Mouse (Mus musculus) forebrain, embryonic 14.5 days (tissue): ENCODE measurements around the gene Lcor. TPM values are rescaled to one million over a fixed set of nuclear protein-coding genes. Genes with fewer than 3 reads are reported as not detected.

Experiments
- ATAC-seq: fragments of 200-750 bp; cut with Nextera tagmentation; 2 replicates; pipeline ENCODE4 v1.8.0; 2017; ENCODE audit warnings: mild to moderate bottlenecking, moderate library complexity
- DNase-seq: peaks from one replicate; pipeline ENCODE4 v3.0.0-alpha.2; 2015; ENCODE audit warnings: low spot score
- H3K27ac ChIP-seq: fragments of 300-500 bp; sonication (generic); 2 replicates; pipeline ENCODE4 v1.5.1; 2014; ENCODE audit warnings: low read depth, mild to moderate bottlenecking, control low read depth, low read length, moderate library complexity
- H3K27me3 ChIP-seq: fragments of 300-500 bp; sonication (generic); replicated peaks from 2 replicates; pipeline ENCODE4 v1.6.1; 2014; ENCODE audit warnings: low read length, control low read depth, mixed read lengths; ENCODE audit not compliant: control insufficient read depth, insufficient read depth
- H3K36me3 ChIP-seq: fragments of 300-500 bp; sonication (generic); 2 replicates; pipeline ENCODE4 v1.6.1; 2014; ENCODE audit warnings: low read length, control low read depth; ENCODE audit not compliant: control insufficient read depth, insufficient read depth
- H3K4me1 ChIP-seq: fragments of 300-500 bp; sonication (generic); 2 replicates; pipeline ENCODE4 v1.6.1; 2014; ENCODE audit warnings: antibody characterized with exemption, low read length, control low read depth; ENCODE audit not compliant: control insufficient read depth, insufficient read depth
- H3K4me2 ChIP-seq: fragments of 300-500 bp; sonication (generic); 2 replicates; pipeline ENCODE4 v1.6.1; 2014; ENCODE audit warnings: mild to moderate bottlenecking, control low read depth, low read length
- H3K4me3 ChIP-seq: fragments of 300-500 bp; sonication (generic); 2 replicates; pipeline ENCODE4 v1.5.1; 2014; ENCODE audit warnings: low read depth, low read length, control low read depth
- H3K9ac ChIP-seq: fragments of 300-500 bp; sonication (generic); 2 replicates; pipeline ENCODE4 v1.6.1; 2014; ENCODE audit warnings: mild to moderate bottlenecking, low read length, control low read depth, moderate library complexity
- H3K9me3 ChIP-seq: fragments of 300-500 bp; sonication (generic); replicated peaks from 2 replicates; pipeline ENCODE4 v1.6.1; 2016; ENCODE audit warnings: low read length, control low read depth, mixed read lengths; ENCODE audit not compliant: control insufficient read depth
- WGBS: fragments of 180-500 bp; shearing (Covaris S2); extraction: QIAGEN DNeasy Blood & Tissue Kit; methylation state at CpG from one replicate; pipeline ENCODE4 v1.1.7; 2014; 5-methylcytosine and 5-hydroxymethylcytosine counted together
- polyA plus RNA-seq: library from polyadenylated mRNA; unstranded; fragments of >200 nt; fragmentation: Nextera tagmentation; extraction: Ambion mirVana; gene quantifications from 2 replicates; pipeline ENCODE4 v1.2.1, GENCODE M21; 2014

The Lcor gene
- polyA plus RNA-seq, 1 experiment from 2014 or later: 16.8 TPM

DNA sequence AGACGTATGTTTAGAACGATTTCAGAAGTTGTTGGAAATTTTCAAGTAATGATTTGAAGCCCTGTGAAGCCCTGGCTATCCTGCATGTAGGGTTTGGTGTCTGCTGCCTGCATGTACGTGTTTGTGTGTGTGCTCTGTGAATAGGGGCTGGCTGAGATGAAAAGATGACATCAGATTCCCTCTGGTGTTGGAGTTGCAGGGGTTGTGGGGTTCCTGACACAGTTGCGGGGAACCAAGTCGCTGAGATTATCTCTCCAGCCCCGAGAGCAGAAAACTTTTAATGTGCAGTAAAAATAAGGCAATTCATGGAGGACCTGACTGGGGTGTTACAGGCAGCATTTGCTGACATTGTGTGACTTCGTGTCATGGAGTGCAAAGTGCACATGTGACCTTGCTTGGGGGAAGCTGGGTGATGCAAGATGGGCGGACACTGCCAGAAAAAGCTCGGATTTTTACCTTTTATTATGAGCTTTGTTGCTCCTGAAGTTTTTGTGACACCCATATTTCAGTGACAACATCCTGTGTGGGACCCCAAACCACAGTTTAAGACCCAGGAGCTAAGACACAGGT is 20.2 kb upstream of the Lcor start:
- no peaks in the 10 kb centered on the region for H3K27me3 ChIP-seq
- ATAC-seq: no peak

DNA sequence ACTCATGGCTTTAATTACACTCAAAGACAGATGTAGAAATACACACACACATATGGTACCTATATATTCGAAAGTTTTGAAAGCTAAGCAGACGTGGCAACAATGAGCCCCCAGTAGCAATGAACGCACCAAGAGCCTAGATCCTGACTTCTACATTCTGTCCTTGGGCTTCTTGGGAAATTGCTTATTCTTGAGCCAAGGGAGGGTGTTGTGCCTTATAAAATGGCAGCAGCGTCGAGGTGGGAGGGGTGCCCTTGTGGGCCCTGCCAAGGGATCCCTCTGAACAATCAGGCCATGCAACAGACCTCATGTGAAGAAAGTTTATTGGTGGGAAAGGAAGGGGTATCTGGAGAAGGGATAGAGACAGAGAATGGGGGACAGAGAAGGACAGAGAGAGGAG is 18.6 kb upstream of the Lcor start:
- Histone ChIP-seq H3K27me3 (no peaks in the 10 kb centered on the region), H3K27ac (no peak overlapping the region), H3K9ac (no peak overlapping the region), H3K4me2 (no peak overlapping the region), H3K4me3 (no peak overlapping the region), H3K9me3 (no peaks in the 10 kb centered on the region), H3K36me3 (no peaks in the 10 kb centered on the region), H3K4me1 (no peaks in the 10 kb centered on the region)
- WGBS: 89% methylated on average over 5 of the region's 5 CpGs
- ATAC-seq (no peak), DNase-seq (no peak)

More for the DNA sequence above, 20.2 kb upstream of the Lcor start:
- Histone ChIP-seq H3K4me1 (no peaks in the 10 kb centered on the region), H3K27ac (no peak overlapping the region), H3K36me3 (no peaks in the 10 kb centered on the region), H3K9me3 (no peaks in the 10 kb centered on the region), H3K9ac (no peak overlapping the region), H3K4me2 (no peak overlapping the region), H3K4me3 (no peak overlapping the region)
- 81% methylated on average over 9 of the region's 9 CpGs for WGBS
- no peak for DNase-seq

DNA sequence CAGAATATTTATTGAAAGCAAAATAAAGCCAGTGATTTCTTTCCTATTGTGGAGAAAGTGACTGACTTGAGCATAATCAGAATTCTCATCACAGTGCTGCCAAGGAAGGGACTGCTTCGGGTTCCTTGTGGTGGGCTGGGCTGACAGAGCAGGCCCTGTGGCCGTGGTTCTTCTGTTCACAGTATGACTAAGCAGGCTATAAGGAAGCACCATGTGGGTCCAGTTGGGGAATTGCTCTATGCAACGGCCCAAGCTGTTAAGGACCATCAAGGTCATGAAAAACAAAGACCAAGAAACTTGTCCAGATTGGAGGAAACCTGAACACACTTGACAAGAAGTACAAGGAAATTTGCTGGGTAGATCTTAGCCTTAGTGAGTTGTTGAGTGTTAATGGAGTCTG is 16.0 kb upstream of the Lcor start:
- H3K4me1 ChIP-seq: no peaks in the 10 kb centered on the region
- H3K27ac ChIP-seq: no peak overlapping the region
- H3K9ac ChIP-seq: no peak overlapping the region
- WGBS: 92% methylated on average over 3 of the region's 3 CpGs
- H3K36me3 ChIP-seq: no peaks in the 10 kb centered on the region
- no peak overlapping the region for H3K4me2 ChIP-seq
- no peak for ATAC-seq
- H3K9me3 ChIP-seq: no peaks in the 10 kb centered on the region
- H3K27me3 ChIP-seq: no peaks in the 10 kb centered on the region
- DNase-seq: no peak
- H3K4me3 ChIP-seq: no peak overlapping the region

- Histone ChIP-seq H3K4me3 (no peak overlapping the region), H3K9ac (no peak overlapping the region), H3K9me3 (no peaks in the 10 kb centered on the region), H3K4me2 (no peak overlapping the region), H3K27ac (no peak overlapping the region), H3K4me1 (no peaks in the 10 kb centered on the region), H3K36me3 (no peaks in the 10 kb centered on the region), H3K27me3 (no peaks in the 10 kb centered on the region)
- ATAC-seq (no peak), DNase-seq (no peak)
- 84% methylated on average over 7 of the region's 7 CpGs for WGBS
Measured at GRCm38 (mm10) chr19:41473566-41474135, 8.8 kb upstream of the Lcor start.

- Histone ChIP-seq H3K9me3 (no peaks in the 10 kb centered on the region), H3K27me3 (no peaks in the 10 kb centered on the region), H3K36me3 (no peaks in the 10 kb centered on the region), H3K4me1 (no peaks in the 10 kb centered on the region), H3K4me3 (no peak overlapping the region), H3K4me2 (no peak overlapping the region), H3K9ac (no peak overlapping the region), H3K27ac (no peak overlapping the region)
- no peak for ATAC-seq
- DNase-seq: no peak
- whole genome bisulfite sequencing: 85% methylated on average over 2 of the region's 2 CpGs
Measured at GRCm38 (mm10) chr19:41474943-41475342, 7.5 kb upstream of the Lcor start.

GRCm38 (mm10) chr19:41476530-41477249 is 5.7 kb upstream of the Lcor start:
- no peak overlapping the region for H3K27ac ChIP-seq
- no peak for ATAC-seq
- H3K36me3 ChIP-seq: no peaks in the 10 kb centered on the region
- no peak for DNase-seq
- H3K9ac ChIP-seq: no peak overlapping the region
- no peaks in the 10 kb centered on the region for H3K9me3 ChIP-seq
- H3K4me1 ChIP-seq: peaks cover 4% of the 10 kb centered on the region; the same call in 1 of the 2 replicates
- 87% methylated on average over 3 of the region's 3 CpGs for WGBS
- H3K4me3 ChIP-seq: no peak overlapping the region
- H3K27me3 ChIP-seq: no peaks in the 10 kb centered on the region
- H3K4me2 ChIP-seq: no peak overlapping the region

- H3K36me3 ChIP-seq: no peaks in the 10 kb centered on the region
- peak overlapping the region; percentile 79 for H3K4me2 ChIP-seq
- no peak overlapping the region for H3K9ac ChIP-seq
- H3K4me3 ChIP-seq: peak overlapping the region; percentile 95
- H3K27ac ChIP-seq: no peak overlapping the region
- no peaks in the 10 kb centered on the region for H3K9me3 ChIP-seq
- DNase-seq (peak; percentile 79), ATAC-seq (no peak)
- WGBS: 11% methylated on average over 15 of the region's 15 CpGs
- peaks cover 18% of the 10 kb centered on the region for H3K4me1 ChIP-seq
- H3K27me3 ChIP-seq: no peaks in the 10 kb centered on the region
Measured at GRCm38 (mm10) chr19:41481030-41481886, 1.2 kb upstream of the Lcor start.

DNA sequence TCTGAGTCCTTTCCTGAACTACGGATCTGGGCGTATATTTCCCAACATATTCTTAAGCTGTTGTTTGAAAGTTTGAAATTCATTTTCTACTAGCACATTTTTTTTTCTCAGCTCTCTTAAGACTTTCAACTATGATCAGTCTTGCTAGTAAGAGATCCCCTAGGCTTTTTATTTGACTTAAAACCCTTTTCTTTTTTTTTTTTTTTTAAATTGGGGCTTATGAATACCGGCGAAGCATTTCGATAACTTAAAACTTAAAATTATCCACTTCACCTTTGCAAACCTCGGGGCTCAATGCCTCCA is 599 bp upstream of the Lcor start:
- Histone ChIP-seq H3K4me2 (peak overlapping the region; percentile 79), H3K36me3 (no peaks in the 10 kb centered on the region), H3K9me3 (no peaks in the 10 kb centered on the region), H3K4me3 (peak overlapping the region; percentile 95), H3K27me3 (no peaks in the 10 kb centered on the region), H3K27ac (peak overlapping the region; percentile 99; the same call in 1 of the 2 replicates), H3K9ac (peak overlapping the region; percentile 95), H3K4me1 (peaks cover 21% of the 10 kb centered on the region)
- ATAC-seq (no peak), DNase-seq (no peak)
- WGBS: 7% methylated on average over 6 of the region's 6 CpGs
